Mouse (Mus musculus): Measurements from ENCODE around the gene Zfp524.

DNA sequence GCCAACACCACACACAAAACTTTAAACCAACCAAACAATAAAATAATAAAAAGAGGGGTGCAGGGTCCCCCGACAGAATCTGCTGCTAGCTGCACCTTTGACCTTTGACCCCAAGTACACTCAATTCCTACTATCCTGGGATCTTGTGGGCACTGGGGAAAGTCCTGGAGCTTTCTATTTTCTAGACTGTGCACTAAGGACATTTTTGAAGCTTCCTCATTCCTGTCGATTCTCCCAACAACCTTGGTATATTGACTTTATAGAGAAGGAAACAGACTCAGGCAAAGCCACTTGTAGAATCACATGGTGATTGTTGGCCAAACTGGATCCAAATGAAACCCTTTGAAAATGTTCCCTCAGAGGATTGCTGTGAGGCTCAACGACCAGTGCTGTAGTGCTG, 1.8 kb downstream of the Zfp524 start:
- no peak for TF ChIP-seq CTCF (IDR thresholded peaks at IDR 0.05; ENCODE audit: low read depth, low read length)
- TF ChIP-seq POLR2A (IDR thresholded peaks at IDR 0.05; ENCODE audit: borderline replicate concordance, low read depth, low read length), result no peak

All from bone marrow macrophage, adult 2 months (primary cell).